Mouse (Mus musculus) neutrophil, adult 5-6 weeks (primary cell): Measurements from ENCODE around the gene Ghdc. TPM values are rescaled to one million over a fixed set of nuclear protein-coding genes. Genes with fewer than 3 reads are reported as not detected.

Experiments
- ATAC-seq: fragments of 151-379, 151-347 bp; 2 replicates; pipeline ENCODE4 v1.8.0; 2017; ENCODE audit warnings: mild to moderate bottlenecking, moderate TSS enrichment; ENCODE audit not compliant: insufficient number of reproducible peaks, poor library complexity, low FRiP score, severe bottlenecking; ENCODE audit errors: extremely low read depth
- total RNA-seq: library from RNA; stranded (forward); fragments of 200-1000 nt; gene quantifications from 2 replicates; pipeline ENCODE4 v1.2.3, GENCODE M21; 2017

The Ghdc gene
- total RNA-seq, 1 experiment from 2014 or later: 8.6 TPM

DNA sequence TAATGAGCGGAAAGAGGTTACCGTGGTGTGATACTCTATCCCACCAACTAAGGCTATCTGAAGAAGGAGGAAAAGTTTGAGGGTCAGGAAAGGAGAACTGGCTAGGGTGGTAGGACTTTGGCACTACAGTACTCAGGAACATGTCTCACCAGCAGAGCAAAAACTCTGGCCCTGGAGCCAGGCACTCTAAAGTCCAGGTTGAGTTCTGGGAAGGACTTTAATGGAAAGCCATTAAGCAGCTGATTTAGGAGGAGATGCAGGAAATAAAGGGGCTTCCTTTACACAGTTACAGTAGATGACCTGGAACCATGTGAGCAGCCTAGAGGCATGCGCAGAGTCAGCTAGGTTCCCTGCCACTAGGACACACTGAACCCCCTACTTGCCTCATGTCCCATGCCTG, 43.6 kb downstream of the Ghdc start:
- ATAC-seq: no peak

DNA sequence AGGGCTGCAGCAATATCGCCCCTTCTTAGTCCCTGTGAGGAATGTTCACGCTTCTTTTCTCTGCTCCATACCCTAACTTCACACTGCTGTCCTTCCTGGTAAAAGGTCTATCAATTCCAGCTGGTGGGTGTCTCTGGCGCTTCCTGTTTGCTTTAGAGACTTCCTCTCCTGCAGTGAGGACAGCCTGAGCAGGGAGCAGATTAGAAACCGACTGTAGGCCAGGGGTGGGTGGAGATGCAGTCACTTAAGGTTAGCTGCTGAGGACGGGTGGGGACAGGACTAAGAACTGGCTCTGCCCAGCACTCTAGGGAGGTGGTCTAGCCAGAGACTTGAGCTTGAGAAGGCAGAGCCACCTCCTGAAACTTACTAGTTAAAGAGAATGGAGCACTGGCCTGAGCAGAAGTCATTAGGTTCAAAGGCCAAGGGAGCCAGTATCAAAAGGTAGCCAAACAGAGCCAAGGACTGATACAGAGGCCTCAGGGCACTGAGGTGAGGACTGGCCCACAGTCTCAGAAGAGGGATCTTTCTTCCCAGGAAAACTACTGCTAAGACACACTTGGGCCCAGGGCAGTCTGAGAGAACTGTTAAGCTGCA, 45.7 kb downstream of the Ghdc start:
- ATAC-seq: no peak

DNA sequence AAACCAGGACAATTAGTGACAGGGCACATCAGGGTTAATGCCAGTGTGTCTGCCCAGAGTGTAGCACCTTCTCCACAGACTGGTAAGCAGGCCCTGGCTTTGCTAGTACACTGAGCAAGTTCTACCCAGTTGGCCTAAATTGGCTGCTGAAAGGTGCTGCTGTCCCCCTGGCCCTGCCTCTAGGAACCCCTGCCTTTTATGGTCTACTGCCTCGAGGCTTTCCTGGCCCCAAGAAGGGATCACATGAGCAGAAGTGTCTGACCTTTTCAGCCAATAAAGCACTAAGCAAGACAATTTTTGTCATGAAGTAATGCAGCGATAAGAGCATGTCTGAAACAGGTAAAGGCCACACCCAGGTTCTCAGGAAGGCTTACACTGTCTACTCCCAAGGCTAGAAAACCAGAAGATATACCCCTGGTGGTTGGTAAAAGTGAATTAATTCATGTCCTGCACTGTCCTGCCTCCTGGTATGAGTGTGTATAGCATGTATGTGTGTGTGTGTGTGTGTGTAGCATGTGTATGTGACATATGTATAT, 48.2 kb downstream of the Ghdc start:
- no peak for ATAC-seq

DNA sequence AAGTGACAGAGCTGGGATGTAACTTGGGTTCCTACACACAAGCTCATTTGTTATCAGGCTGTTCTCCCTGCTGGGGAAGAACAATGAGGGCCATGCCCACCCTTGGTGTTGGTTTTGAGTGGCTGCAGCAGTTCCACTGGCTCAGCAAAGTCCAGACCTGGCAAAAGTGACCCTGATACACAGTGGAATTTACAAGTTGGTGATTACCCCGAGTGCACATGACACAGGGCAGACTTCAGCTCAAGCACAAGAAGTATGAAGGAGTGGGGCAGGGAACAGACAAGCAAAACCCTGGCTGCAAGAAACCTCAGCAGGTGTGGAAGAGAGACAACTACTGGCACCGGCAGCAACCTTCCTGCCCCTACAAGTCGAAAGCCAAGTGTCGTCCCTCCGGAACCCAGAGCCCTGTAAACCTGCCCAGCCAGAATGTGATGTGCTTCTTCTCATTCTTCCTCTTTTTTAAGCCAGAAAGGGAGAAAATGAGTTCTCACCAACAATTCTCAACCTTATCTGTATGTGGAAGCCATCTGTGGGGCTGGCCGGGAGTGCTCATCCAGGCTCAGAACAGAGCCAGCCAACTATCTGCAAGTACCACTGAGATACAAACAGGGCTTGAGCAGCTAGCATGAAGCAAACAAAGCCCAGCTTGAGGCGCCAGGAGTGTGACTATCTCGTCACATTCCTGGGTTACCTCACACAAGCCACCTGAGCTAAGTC, 48.8 kb downstream of the Ghdc start:
- ATAC-seq: no peak

DNA sequence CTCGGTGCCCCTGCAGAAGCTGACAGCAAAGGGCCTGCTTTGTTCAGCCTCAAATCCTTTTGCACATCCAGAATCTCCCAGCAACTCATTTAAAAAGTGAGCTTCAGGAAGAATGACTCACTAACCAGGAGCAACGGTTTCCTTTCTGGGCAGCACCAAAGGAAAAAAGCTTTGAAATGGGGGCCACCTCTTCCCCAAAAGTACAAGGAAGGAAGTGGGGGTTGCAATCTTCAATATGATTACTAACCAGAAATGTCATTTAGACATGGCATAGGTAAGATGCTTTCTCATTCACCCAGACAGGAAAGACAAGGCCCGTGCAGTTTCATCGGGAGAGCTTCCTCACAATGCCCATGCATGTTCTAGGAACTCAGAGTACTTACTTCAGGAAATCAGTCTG, 49.5 kb downstream of the Ghdc start:
- ATAC-seq: no peak

DNA sequence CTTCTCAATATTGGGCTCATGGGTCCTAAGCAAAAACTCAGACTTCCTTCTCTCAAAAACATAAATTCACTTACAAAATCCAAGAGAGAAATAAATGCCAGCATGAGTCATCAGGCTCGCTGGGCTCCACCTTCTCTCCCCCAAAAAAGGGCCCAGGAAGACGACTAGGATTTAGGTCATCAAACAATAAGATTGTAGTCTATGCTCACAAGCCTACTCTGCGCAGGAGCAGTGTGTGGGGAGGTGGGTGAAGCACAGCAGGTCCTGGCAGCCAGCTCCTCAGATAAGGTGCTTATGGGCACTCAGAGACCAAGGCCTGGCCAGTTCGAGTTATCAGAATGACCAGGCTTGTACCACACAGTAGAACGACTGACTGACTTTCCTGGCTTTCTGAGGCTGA, 50.4 kb downstream of the Ghdc start:
- no peak for ATAC-seq

DNA sequence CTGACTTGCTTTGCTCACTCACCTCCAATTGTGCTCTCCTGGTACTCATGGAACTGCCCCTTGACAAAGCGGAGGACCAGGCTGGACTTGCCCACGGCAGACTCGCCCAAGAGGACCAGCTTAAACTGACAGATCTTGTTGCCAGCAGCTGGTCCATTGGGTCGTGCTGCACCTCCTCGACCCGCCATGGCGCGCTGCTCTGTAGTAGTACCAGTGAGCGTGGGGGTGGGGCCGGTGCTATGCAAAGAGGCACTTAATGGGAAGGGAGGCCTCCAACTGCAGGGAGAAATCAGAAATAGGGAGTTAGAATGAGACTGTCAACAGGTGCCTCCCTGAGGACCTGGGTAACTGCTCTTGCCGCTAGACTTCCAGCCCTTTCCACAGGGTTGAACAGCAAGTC, 50.9 kb downstream of the Ghdc start:
- no peak for ATAC-seq

DNA sequence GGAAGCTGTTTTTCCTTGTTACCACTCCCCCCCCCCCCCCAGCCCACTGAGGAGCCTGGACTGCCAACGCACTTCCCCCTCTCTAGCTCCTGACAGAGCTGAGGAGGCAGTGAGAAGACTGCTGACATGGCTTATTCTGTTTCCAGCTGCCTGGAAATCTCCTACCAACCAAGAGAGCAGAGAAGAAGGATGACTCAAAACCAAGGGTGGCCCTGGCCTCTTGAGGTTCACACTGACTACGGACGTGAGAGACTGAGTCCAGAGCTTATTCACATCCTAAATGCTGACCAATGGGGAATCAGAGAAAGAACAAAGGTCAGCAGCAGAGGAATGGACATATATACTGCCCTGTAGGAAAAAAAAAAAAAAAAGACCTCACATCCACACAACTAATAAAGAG, 51.4 kb downstream of the Ghdc start:
- ATAC-seq: no peak

DNA sequence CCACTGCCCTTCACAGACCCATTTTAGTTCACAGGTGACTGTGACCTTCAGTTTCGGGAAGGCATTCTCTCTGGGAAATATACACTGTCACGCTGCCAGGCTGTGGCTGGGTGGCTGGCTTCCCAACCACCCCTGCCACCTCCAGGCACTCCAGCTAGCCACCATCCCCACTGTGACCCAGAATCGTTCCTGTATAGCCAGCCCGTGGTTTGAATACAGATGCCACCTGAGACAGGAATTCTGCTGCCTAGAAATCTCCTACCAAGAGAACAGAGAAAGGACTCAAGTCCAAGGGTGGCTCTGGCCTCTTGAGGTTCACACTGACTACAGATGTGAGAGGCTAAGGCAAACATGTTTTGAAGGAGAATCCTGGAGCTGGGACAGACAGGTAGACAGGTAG, 51.9 kb downstream of the Ghdc start:
- no peak for ATAC-seq

DNA sequence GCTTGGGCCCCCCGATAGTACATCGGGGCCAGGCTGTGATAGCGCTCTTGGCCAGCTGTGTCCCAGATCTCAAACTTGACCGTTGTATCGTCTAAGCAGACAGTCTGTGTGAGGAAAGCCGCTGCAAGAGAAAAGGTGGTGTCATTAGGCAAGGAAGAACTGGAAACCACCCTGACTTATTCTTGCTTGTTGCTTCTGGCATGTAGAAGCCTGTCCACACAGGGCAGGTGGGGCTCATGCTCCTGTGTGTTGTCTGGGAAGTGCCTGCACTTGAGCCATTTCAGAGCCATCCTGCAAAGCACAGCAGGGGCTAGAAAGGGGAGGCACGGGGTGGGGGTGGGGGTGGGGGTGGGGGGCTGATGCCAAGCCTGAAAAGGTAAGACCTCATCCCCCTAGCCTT, 52.3 kb downstream of the Ghdc start:
- ATAC-seq: no peak

DNA sequence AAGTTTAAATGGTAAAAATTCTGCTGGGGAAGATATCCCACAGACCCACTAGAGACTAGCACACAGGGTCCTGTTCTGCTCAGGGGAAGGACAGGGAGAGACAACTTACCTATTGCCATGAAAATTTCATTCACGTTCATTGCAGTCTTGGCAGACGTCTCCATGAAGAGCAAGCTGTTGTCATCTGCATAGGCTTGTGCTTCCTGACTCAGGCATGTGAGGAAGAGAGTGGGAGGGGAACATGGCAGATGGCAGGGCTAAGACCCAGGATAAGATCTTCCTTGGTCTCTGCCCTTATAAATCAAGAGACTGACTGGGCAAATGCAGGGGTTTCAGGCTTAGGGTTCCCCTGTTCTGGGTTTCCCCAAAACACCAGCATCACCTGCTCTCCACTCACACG, 54.1 kb downstream of the Ghdc start:
- ATAC-seq: no peak

Other genes starting within 250 kb of the Ghdc start
- 86.6 and 88.5 TPM in 2 replicates for gene Acly, start 243.0 kb downstream of the Ghdc start, total RNA-seq
- gene Ttc25, start 225.3 kb downstream of the Ghdc start, total RNA-seq: 1.0 and 1.1 TPM in 2 replicates
- 87.3 and 99.3 TPM in 2 replicates for gene Cnp, start 196.1 kb downstream of the Ghdc start, total RNA-seq
- 18.3 and 22.9 TPM in 2 replicates for gene Nkiras2, start 151.7 kb downstream of the Ghdc start, total RNA-seq
- 520 and 539 TPM in 2 replicates for gene Dnajc7, start 150.8 kb downstream of the Ghdc start, total RNA-seq
- not detected in 2 replicates for gene Zfp385c, start 78.5 kb downstream of the Ghdc start, total RNA-seq
- gene Dhx58, start 66.7 kb downstream of the Ghdc start, total RNA-seq: 37.9 and 59.2 TPM in 2 replicates
- gene Kat2a, start 58.5 kb downstream of the Ghdc start, total RNA-seq: 9.2 and 10.8 TPM in 2 replicates
- not detected in 2 replicates for gene Hspb9, start 57.1 kb downstream of the Ghdc start, total RNA-seq
- 136 and 138 TPM in 2 replicates for gene Rab5c, start 32.7 kb downstream of the Ghdc start, total RNA-seq
- gene Kcnh4, start 11.0 kb downstream of the Ghdc start, total RNA-seq: 0.23 TPM in 1 of 2 replicates, not detected in the other
- not detected in 2 replicates for gene Hcrt, start 8.0 kb downstream of the Ghdc start, total RNA-seq
- gene Stat5b, start 79.8 kb upstream of the Ghdc start, total RNA-seq: 103 and 108 TPM in 2 replicates
- gene Stat5a, start 88.4 kb upstream of the Ghdc start, total RNA-seq: 20.9 and 22.5 TPM in 2 replicates
- 383 and 443 TPM in 2 replicates for gene Stat3, start 168.6 kb upstream of the Ghdc start, total RNA-seq
- 0.74 and 0.93 TPM in 2 replicates for gene Cavin1, start 199.9 kb upstream of the Ghdc start, total RNA-seq
- gene Atp6v0a1, start 238.5 kb upstream of the Ghdc start, total RNA-seq: 87.7 and 108 TPM in 2 replicates